Mouse (Mus musculus) liver, postnatal 0 days (tissue): ENCODE results near the gene Arhgap28. TPM values are rescaled to one million over a fixed set of nuclear protein-coding genes. Genes with fewer than 3 reads are reported as not detected.

ENCODE experiments used
- ATAC-seq: fragments of 200-750 bp; cut with Nextera tagmentation; 2 replicates; pipeline ENCODE4 v1.8.0; 2017; ENCODE audit warnings: mild to moderate bottlenecking, moderate library complexity
- DNase-seq: peaks from one replicate; pipeline ENCODE4 v3.0.0-alpha.2; 2016
- H3K27ac ChIP-seq: fragments of 300-500 bp; sonication (generic); 2 replicates; pipeline ENCODE4 v1.5.1; 2014; ENCODE audit warnings: antibody characterized with exemption, moderate library complexity, mild to moderate bottlenecking, low read depth
- H3K27me3 ChIP-seq: fragments of 300-500 bp; sonication (generic); 2 replicates; pipeline ENCODE4 v1.6.1; 2014; ENCODE audit warnings: low read length, control low read depth, mixed read lengths; ENCODE audit not compliant: insufficient read depth
- H3K36me3 ChIP-seq: fragments of 300-500 bp; sonication (generic); replicated peaks from 2 replicates; pipeline ENCODE4 v1.6.1; 2014; ENCODE audit warnings: mild to moderate bottlenecking, control low read depth, low read length, moderate library complexity, mixed read lengths; ENCODE audit not compliant: insufficient read depth
- H3K4me1 ChIP-seq: fragments of 300-500 bp; sonication (generic); 2 replicates; pipeline ENCODE4 v1.6.1; 2014; ENCODE audit warnings: antibody characterized with exemption, mild to moderate bottlenecking, control low read depth; ENCODE audit not compliant: insufficient read depth
- H3K4me2 ChIP-seq: fragments of 300-500 bp; sonication (generic); 2 replicates; pipeline ENCODE4 v1.6.1; 2014; ENCODE audit warnings: low read depth, mild to moderate bottlenecking, low read length, moderate library complexity, mixed read lengths
- H3K4me3 ChIP-seq: fragments of 300-500 bp; sonication (generic); 2 replicates; pipeline ENCODE4 v1.5.1; 2014; ENCODE audit warnings: low read depth, low read length
- H3K9ac ChIP-seq: fragments of 300-500 bp; sonication (generic); replicated peaks from 2 replicates; pipeline ENCODE4 v1.6.1; 2014; ENCODE audit warnings: mild to moderate bottlenecking, moderate library complexity
- H3K9me3 ChIP-seq: fragments of 300-500 bp; sonication (generic); 2 replicates; pipeline ENCODE4 v1.6.1; 2016; ENCODE audit warnings: mild to moderate bottlenecking, control low read depth, low read length, mixed read lengths
- CTCF ChIP-seq: sonication (generic); IDR thresholded peaks from 2 replicates; pipeline ENCODE4 v1.5.1; 2016; ENCODE audit warnings: antibody characterized with exemption, low read depth
- EP300 ChIP-seq: IDR thresholded peaks from 2 replicates; pipeline ENCODE4 v1.6.1; 2016; ENCODE audit warnings: antibody characterized with exemption, low read depth, mild to moderate bottlenecking
- WGBS: fragments of 180-500 bp; shearing (Covaris S2); extraction: QIAGEN DNeasy Blood & Tissue Kit; methylation state at CpG from one replicate; pipeline ENCODE4 v1.1.7; 2014; ENCODE audit not compliant: insufficient replicate concordance; 5-methylcytosine and 5-hydroxymethylcytosine counted together
- polyA plus RNA-seq: library from polyadenylated mRNA; unstranded; fragments of >200 nt; fragmentation: Nextera tagmentation; extraction: Ambion mirVana; gene quantifications from 2 replicates; pipeline ENCODE4 v1.2.1, GENCODE M21; 2015

Arhgap28 gene
- polyA plus RNA-seq, 1 experiment from 2014 or later = 0.48 TPM

DNA sequence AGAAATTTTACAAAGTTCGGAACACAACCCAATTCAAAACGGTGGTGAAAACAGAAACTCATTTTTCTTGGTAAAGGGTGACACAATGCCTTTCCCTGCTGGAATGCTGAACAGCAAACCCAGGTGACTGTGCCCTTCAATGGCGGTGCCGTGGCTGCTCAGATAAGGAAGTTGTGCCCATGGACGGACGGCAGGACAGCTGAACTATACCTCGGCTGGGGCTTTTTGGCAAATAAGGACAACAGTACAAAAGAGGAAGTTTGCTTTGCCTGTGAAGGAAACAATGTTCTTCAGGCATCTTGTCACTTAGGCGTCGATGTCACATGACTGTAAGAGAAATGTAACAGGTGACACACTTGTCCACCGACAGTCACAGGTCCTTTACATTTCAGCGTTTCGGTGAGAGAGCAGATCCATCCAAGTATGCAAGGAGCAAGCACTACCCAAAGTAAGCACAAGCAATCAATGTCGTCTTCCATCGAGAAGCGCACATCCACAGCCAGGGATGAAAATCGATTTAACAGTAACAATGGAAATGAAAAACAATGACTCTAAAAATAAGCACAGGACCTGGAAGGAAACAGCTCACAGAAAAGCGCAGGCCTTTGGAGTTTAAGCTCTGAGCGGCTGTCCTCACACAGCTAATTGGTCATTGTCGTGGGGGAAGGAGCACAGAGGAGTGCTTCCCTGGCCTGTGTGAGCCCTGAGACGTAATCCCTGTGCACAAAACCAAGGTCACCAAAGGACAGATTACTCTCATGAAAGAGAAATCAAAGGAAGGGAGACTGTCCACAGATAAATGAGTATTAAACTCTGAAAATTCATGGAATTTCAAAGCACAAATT, 114.2 kb downstream of the Arhgap28 start:
- no peaks in the 10 kb centered on the region for H3K36me3 ChIP-seq
- no peaks in the 10 kb centered on the region for H3K9me3 ChIP-seq
- no peak for ATAC-seq
- no peak overlapping the region for H3K27ac ChIP-seq
- DNase-seq = no peak
- peak overlapping the region; percentile 27 for H3K4me2 ChIP-seq
- H3K27me3 ChIP-seq = no peaks in the 10 kb centered on the region
- TF ChIP-seq EP300 (no peak), CTCF (no peak)
- no peak overlapping the region for H3K9ac ChIP-seq
- H3K4me1 ChIP-seq = no peaks in the 10 kb centered on the region
- H3K4me3 ChIP-seq = no peak overlapping the region
- WGBS = 44% methylated on average over 20 of the region's 20 CpGs

DNA sequence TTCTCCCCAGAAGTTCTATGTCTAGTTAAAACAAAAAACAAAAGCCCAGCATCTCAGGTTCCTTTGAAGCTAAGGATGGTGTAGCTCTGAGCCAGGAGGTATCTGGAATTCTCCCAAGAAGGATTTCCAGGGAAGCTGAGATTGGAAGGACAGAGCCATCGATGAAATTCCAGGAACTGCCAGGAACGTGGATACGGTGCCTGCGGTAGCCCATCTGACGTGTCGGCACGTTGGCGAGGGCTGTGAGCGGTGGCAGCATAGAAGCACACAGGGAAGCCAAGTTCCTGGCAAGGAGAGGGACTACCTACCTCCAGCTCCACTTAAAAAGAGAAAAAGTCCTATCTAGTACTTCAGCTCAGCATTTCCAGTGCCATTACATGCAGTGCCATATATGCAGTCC, 115.8 kb downstream of the Arhgap28 start:
- DNase-seq = no peak
- ATAC-seq = no peak
- TF ChIP-seq CTCF (no peak), EP300 (no peak)
- Histone ChIP-seq H3K4me3 (no peak overlapping the region), H3K4me1 (no peaks in the 10 kb centered on the region), H3K4me2 (no peak overlapping the region), H3K9ac (no peak overlapping the region), H3K9me3 (no peaks in the 10 kb centered on the region), H3K36me3 (no peaks in the 10 kb centered on the region), H3K27me3 (no peaks in the 10 kb centered on the region), H3K27ac (no peak overlapping the region)
- 85% methylated on average over 9 of the region's 9 CpGs for WGBS

DNA sequence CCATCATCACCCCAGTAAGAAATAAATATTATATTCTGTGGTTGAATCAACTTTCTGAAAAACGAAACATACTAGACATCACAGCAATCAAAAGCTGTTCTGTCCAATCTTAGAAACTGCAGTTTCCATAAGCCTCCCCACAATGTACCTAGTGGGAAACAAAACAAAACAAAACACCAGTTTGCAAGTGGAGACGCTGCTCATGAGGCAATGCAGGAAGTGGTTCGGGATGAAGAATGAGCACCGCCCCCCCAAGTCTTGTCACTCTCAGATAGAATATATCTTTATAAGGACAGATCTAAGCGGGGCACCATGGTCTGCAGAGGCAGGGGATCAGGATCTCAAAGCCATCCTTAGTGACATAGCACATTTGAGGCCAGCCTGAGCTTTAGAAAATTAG, 117.6 kb downstream of the Arhgap28 start:
- no peak for TF ChIP-seq CTCF
- TF ChIP-seq EP300 = no peak
- Histone ChIP-seq H3K9ac (no peak overlapping the region), H3K27me3 (no peaks in the 10 kb centered on the region), H3K27ac (no peak overlapping the region), H3K36me3 (no peaks in the 10 kb centered on the region), H3K4me1 (no peaks in the 10 kb centered on the region), H3K4me3 (no peak overlapping the region), H3K4me2 (no peak overlapping the region), H3K9me3 (no peaks in the 10 kb centered on the region)
- ATAC-seq (no peak), DNase-seq (no peak)
- 51% methylated on average over 5 of the region's 5 CpGs for whole genome bisulfite sequencing

DNA sequence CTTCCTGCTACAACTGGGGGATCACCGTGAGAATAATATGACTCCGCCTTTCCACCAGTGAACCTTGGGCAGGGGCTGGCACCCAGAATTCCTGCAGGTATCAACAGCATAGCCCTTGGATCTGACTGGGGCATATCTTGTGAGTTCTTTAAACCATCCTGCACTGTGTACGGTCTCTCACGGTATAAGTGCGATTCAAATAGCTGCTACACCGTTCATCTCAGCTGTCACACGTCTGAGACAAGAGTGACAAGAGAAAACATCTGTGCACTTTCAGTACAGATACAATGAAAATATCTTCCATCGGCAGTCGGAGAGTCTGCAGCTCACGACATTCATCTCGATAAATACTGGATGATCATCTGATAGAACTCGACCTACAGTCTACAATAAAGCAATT, 126.3 kb downstream of the Arhgap28 start:
- DNase-seq = no peak
- Histone ChIP-seq H3K27me3 (no peaks in the 10 kb centered on the region), H3K9ac (no peak overlapping the region), H3K4me2 (no peak overlapping the region), H3K9me3 (no peaks in the 10 kb centered on the region), H3K4me1 (no peaks in the 10 kb centered on the region), H3K4me3 (no peak overlapping the region), H3K27ac (no peak overlapping the region), H3K36me3 (no peaks in the 10 kb centered on the region)
- WGBS = 79% methylated on average over 12 of the region's 12 CpGs
- no peak for TF ChIP-seq CTCF
- TF ChIP-seq EP300 = no peak
- ATAC-seq = no peak

DNA sequence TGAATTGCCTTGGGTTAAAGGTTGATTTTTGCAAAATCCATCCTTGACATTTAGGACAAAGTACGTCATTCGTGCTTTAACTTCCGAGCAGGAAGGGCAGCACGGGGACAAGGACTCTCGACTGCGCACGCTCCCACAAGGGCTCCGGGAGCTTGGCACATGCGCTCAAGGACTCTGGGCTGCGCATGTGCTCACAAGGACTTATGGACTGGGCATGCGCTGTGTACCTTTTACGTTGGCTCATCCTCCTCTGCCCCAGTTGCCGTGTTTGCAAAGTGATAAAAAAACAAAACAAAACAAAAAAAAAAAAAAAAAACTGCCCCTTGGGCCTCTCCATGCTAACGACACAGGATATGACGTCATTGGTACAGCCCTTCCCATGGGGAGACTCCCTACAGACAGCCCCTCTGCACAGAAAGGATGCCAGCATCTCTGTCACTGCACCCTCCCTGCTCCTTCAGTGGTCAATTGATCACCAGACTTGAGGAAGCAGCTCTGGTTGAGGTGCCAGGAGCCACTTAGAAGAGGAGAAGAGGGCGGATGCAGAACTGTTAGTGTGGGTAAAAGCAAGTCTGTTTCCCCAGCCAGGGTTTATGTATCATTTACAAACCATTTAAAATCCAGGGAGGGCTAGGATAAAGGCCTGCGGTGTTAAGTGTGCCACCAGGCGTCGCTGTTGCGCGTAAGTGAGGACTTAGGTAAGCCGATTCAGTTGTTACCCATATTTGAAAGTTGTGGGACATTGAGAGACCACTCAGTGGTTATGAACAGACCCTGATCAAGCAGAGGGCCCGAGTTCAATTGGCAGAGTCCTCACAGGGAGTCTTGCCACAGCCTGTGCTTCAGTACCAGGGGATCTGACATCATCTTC, 134.0 kb downstream of the Arhgap28 start:
- DNase-seq = peak; percentile 57

DNA sequence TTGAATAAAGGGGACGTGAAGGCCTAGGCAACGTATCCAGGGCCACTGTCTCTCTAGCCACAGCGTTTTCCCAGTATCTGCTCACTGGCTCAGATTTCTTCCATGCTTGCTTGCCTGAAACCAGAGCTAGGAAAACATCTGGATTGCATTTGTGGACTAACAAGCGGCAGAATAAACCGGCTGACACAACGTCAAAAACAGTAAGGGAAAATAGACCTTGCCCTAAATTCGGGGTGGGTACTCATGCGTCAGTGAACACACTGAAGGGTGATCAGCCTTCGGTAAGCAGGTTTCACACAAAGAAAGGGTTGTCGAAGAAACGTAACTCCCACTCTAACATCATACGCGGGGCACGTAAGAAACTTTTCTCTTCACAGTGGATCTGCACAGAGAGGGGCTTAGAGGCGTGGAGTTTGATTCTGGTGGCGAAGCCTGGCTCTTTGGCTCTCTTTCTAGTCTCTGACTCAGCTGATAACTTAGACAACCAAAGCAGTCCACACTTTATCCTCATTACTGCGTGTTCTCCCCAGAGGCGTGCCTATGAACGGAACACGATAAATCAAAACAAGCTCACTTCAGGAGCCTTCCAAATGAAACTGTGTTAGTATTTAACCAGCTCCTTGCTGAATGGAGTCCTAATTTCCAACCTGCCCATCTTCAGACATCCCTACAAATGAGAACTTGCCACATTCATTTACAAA, 137.2 kb downstream of the Arhgap28 start:
- Histone ChIP-seq H3K4me3 (no peak overlapping the region), H3K27ac (no peak overlapping the region), H3K9me3 (no peaks in the 10 kb centered on the region), H3K4me2 (no peak overlapping the region), H3K36me3 (no peaks in the 10 kb centered on the region), H3K9ac (no peak overlapping the region), H3K4me1 (no peaks in the 10 kb centered on the region), H3K27me3 (no peaks in the 10 kb centered on the region)
- no peak for DNase-seq
- 84% methylated on average over 20 of the region's 20 CpGs for WGBS
- TF ChIP-seq EP300 = no peak
- no peak for TF ChIP-seq CTCF
- no peak for ATAC-seq

More for the DNA sequence above, 134.0 kb downstream of the Arhgap28 start:
- 69% methylated on average over 23 of the region's 23 CpGs for WGBS
- H3K4me1 ChIP-seq = no peaks in the 10 kb centered on the region
- TF ChIP-seq CTCF (peak; percentile 73), EP300 (no peak)
- no peaks in the 10 kb centered on the region for H3K9me3 ChIP-seq
- H3K27ac ChIP-seq = no peak overlapping the region
- H3K9ac ChIP-seq = no peak overlapping the region
- no peaks in the 10 kb centered on the region for H3K27me3 ChIP-seq
- no peak overlapping the region for H3K4me3 ChIP-seq
- no peak overlapping the region for H3K4me2 ChIP-seq
- H3K36me3 ChIP-seq = no peaks in the 10 kb centered on the region
- no peak for ATAC-seq
